Mouse (Mus musculus) embryonic fibroblast, embryonic 13.5 days (primary cell): ENCODE results near the gene Iqschfp.

Experiments
- CTCF ChIP-seq: IDR thresholded peaks from 2 replicates; pipeline ENCODE4 v1.5.1; 2011; ENCODE audit warnings: mild to moderate bottlenecking, control low read depth, low read length, moderate library complexity, borderline replicate concordance; ENCODE audit not compliant: insufficient read depth
- POLR2A ChIP-seq: IDR thresholded peaks from 2 replicates; pipeline ENCODE4 v1.6.1; 2011; ENCODE audit warnings: low read depth, mild to moderate bottlenecking, control low read depth, low read length, moderate library complexity

- TF ChIP-seq CTCF (no peak), POLR2A (no peak)
Measured at GRCm38 (mm10) chr3:68624471-68624870, 732.4 kb downstream of the Iqschfp start.
